Mouse (Mus musculus) intestine, embryonic 14.5 days (tissue): Measurements from ENCODE around the gene Prkar2b. TPM values are rescaled to one million over a fixed set of nuclear protein-coding genes. Genes with fewer than 3 reads are reported as not detected.
A peak's percentile ranks its signal among the peaks of the same experiment; 100 is the strongest.
"Not testable (repeated sequence)": the region's sequence is repeated elsewhere in the genome, so short reads cannot be mapped to it uniquely, and the experiment has no call there.

ENCODE experiments used
- ATAC-seq: fragments of 200-750 bp; cut with Nextera tagmentation; replicated peaks from 2 replicates; pipeline ENCODE4 v1.8.0; 2017; ENCODE audit warnings: low read depth, moderate number of reproducible peaks, moderate TSS enrichment, moderate library complexity; ENCODE audit not compliant: low FRiP score, low TSS enrichment
- DNase-seq: peaks from one replicate; pipeline ENCODE4 v3.0.0-alpha.2; 2018; ENCODE audit warnings: low spot score
- H3K27ac ChIP-seq: fragments of 300-500 bp; sonication (generic); 2 replicates; pipeline ENCODE4 v1.5.1; 2014; ENCODE audit warnings: low read depth, mild to moderate bottlenecking, control low read depth
- H3K27me3 ChIP-seq: fragments of 300-500 bp; sonication (generic); replicated peaks from 2 replicates; pipeline ENCODE4 v1.6.1; 2014; ENCODE audit warnings: low read length, control low read depth; ENCODE audit not compliant: control insufficient read depth, insufficient read depth
- H3K36me3 ChIP-seq: fragments of 300-500 bp; sonication (generic); 2 replicates; pipeline ENCODE4 v1.6.1; 2014; ENCODE audit warnings: low read length, control low read depth; ENCODE audit not compliant: control insufficient read depth, insufficient read depth
- H3K4me1 ChIP-seq: fragments of 300-500 bp; sonication (generic); replicated peaks from 2 replicates; pipeline ENCODE4 v1.6.1; 2014; ENCODE audit warnings: low read length, control low read depth, mixed read lengths; ENCODE audit not compliant: control insufficient read depth, insufficient read depth
- H3K4me2 ChIP-seq: fragments of 300-500 bp; sonication (generic); 2 replicates; pipeline ENCODE4 v1.6.1; 2014; ENCODE audit warnings: low read length
- H3K4me3 ChIP-seq: fragments of 300-500 bp; sonication (generic); 2 replicates; pipeline ENCODE4 v1.5.1; 2014; ENCODE audit warnings: low read depth, low read length, control low read depth, mixed read lengths
- H3K9ac ChIP-seq: fragments of 300-500 bp; sonication (generic); 2 replicates; pipeline ENCODE4 v1.6.1; 2014; ENCODE audit warnings: mild to moderate bottlenecking, low read length
- H3K9me3 ChIP-seq: fragments of 300-500 bp; sonication (generic); 2 replicates; pipeline ENCODE4 v1.6.1; 2016; ENCODE audit warnings: low read length, control low read depth; ENCODE audit not compliant: control insufficient read depth
- WGBS: fragments of 180-500 bp; shearing (Covaris S2); extraction: QIAGEN DNeasy Blood & Tissue Kit; methylation state at CpG from one replicate; pipeline ENCODE4 v1.1.7; 2014; 5-methylcytosine and 5-hydroxymethylcytosine counted together
- polyA plus RNA-seq: library from polyadenylated mRNA; unstranded; fragments of >200 nt; fragmentation: Nextera tagmentation; extraction: Ambion mirVana; gene quantifications from 2 replicates; pipeline ENCODE4 v1.2.1, GENCODE M21; 2014

Gene Prkar2b
- polyA plus RNA-seq, 1 experiment from 2014 or later: 23.8 TPM

DNA sequence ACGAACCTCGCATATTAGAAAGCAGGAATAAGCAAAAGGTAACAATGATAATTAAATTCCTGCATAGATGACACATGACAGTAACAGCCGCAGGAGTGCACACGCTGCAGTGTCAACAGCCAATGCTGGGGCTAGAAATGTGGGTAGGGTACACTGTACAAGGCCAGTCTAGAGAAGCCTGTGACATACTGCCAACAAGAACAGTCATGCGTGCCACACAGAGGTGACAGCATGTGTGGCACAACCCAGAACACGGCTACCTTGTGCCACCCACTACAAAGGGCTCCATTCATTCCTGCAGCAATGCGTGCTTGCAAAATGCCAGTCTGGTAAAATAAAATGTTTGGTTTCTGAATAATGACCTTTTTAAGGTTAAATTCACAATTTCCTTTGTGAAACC lies 28.2 kb downstream of the Prkar2b start:
- H3K9ac ChIP-seq: no peak overlapping the region
- no peak overlapping the region for H3K27ac ChIP-seq
- 95% methylated on average over 7 of the region's 7 CpGs for WGBS
- H3K27me3 ChIP-seq: no peaks in the 10 kb centered on the region
- H3K36me3 ChIP-seq: no peaks in the 10 kb centered on the region
- no peak overlapping the region for H3K4me2 ChIP-seq
- ATAC-seq (no peak), DNase-seq (peak; percentile 28)
- H3K4me3 ChIP-seq: no peak overlapping the region
- H3K9me3 ChIP-seq: no peaks in the 10 kb centered on the region
- no peaks in the 10 kb centered on the region for H3K4me1 ChIP-seq

DNA sequence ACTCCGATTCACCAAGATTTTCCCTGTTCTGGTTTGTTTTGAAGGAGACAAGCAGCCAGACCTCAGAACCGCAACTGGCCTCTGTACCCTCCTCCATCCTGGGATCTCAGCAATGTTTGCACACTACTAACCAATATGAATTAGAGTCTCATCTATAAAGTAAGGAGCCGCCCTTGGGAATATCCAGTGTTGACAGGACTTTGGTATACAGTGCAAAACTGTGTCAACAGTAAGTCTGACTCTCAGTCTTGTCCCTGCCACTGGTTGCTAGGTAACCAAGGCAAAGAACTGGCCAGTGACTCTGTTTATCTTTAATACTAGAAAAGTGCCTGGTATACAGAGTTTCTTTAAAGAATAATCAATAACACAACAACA lies 42.7 kb downstream of the Prkar2b start:
- ATAC-seq (peak; percentile 65), DNase-seq (no peak)
- Histone ChIP-seq H3K27ac (no peak overlapping the region), H3K4me2 (no peak overlapping the region), H3K9ac (no peak overlapping the region), H3K36me3 (no peaks in the 10 kb centered on the region), H3K27me3 (no peaks in the 10 kb centered on the region), H3K9me3 (no peaks in the 10 kb centered on the region), H3K4me3 (no peak overlapping the region), H3K4me1 (0 out of 2 replicates have a peak, but pooled peaks cover 18% of the 10 kb centered on the region)
- WGBS: 30% methylated on average over 3 of the region's 3 CpGs

DNA sequence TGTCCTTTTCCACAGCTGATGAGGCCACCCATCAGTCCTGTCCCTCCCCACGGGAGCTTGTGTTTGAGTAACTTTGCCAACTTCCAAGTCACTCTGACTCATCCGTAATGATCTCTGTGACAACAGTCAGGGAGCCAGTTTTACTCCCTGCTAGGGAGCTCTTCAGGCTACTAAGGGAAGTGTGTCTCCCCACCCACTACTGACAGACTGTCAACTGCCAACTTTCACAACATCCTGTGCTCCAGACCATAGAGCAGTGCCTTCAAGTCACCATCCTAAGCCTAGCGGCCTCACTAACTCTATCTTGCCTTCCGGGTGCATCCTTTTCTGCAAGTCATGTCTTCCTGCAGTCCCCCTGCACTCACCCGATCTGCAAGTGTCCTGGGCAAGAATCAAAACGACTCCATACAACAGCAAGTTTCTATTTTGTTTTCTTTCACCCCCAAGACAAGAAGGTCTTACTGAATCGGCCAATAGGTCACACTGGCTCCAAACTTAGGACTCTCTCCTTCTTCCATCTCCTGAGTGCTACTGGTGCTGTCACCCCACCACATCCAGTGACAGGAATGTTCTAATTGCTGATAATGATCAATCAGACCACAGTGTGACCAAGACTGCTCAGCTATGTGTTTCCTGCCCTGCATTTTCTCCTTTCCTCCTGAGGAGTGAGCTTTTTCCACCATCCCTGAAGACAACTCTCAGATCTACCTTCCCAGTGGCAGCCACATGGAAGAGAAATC lies 43.3 kb downstream of the Prkar2b start:
- 31% methylated on average over 7 of the region's 7 CpGs for WGBS
- Histone ChIP-seq H3K4me1 (0 out of 2 replicates have a peak, but pooled peaks cover 18% of the 10 kb centered on the region), H3K9ac (no peak overlapping the region), H3K36me3 (no peaks in the 10 kb centered on the region), H3K27me3 (no peaks in the 10 kb centered on the region), H3K9me3 (no peaks in the 10 kb centered on the region), H3K4me3 (no peak overlapping the region), H3K27ac (no peak overlapping the region), H3K4me2 (no peak overlapping the region)
- DNase-seq: no peak
- ATAC-seq: no peak

DNA sequence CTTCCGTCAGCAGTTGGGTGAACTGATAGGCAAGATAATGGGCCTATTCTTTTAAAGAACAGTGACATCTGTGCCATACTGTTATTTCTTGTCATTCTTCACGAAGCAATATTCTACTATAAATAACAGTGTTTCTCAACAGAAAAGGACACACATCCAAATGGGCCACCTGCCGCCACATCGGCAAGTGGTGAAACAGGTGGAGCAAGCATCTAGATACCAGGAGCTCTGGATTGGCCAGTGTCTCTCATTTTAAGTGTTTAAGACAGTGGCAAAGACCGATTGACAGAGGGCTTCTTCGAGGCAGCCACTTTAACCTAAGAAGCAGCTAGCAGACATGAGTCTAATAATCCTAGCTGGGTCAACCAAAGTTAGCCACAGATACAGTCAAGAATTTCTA lies 44.6 kb downstream of the Prkar2b start:
- Histone ChIP-seq H3K9me3 (no peaks in the 10 kb centered on the region), H3K27ac (no peak overlapping the region), H3K4me3 (no peak overlapping the region), H3K4me1 (0 out of 2 replicates have a peak, but pooled peaks cover 18% of the 10 kb centered on the region), H3K4me2 (no peak overlapping the region), H3K9ac (no peak overlapping the region), H3K27me3 (no peaks in the 10 kb centered on the region), H3K36me3 (no peaks in the 10 kb centered on the region)
- 74% methylated on average over 6 of the region's 6 CpGs for WGBS
- no peak for DNase-seq
- no peak for ATAC-seq

DNA sequence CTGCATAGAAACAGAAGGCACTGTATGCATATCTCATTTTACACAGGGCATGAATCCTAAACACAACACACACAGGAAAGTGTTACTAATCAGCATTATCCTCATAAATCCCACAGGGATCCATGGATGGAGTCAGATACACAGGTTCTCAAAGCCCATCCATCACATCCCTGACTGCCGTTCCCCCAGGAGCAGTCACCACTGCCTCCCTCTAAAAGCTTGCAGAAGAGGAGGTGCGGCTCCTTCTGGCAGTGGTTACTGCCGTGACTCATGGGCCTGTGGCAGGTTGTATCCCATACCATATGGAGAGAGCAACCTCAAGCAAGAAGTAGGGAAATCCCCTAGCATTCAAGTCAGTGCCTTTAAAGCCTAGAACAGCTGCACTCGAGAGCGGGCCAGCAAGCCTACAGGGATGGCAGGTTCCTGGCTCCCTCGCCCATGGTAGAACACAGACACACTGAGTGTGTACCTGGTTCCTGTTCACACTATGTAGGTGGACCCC lies 45.8 kb downstream of the Prkar2b start:
- no peak overlapping the region for H3K9ac ChIP-seq
- H3K4me2 ChIP-seq: no peak overlapping the region
- ATAC-seq (no peak), DNase-seq (no peak)
- 38% methylated on average over 6 of the region's 6 CpGs for WGBS
- H3K9me3 ChIP-seq: 0 out of 2 replicates have a peak, but pooled peaks cover 3% of the 10 kb centered on the region
- H3K36me3 ChIP-seq: no peaks in the 10 kb centered on the region
- 0 out of 2 replicates have a peak, but pooled peaks cover 18% of the 10 kb centered on the region for H3K4me1 ChIP-seq
- H3K27ac ChIP-seq: no peak overlapping the region
- no peaks in the 10 kb centered on the region for H3K27me3 ChIP-seq
- H3K4me3 ChIP-seq: no peak overlapping the region

DNA sequence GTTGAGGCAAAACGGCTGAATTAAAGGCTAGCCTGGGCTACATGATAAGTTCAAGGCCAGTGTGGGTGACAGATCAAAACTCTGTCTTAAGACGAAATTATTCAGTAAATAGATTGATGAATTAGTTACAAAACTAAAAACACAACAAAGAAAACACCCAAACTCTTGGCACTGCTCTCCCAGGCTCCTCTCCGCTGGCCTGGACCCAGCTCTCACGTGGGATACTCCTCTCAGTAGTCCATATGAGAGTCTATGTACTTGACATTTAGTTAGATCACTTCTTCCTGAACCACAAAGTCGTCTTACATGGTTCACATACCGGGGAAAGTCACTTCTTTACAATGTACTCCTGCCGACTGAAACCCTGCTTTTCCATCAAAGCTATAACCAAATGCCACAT lies 46.3 kb downstream of the Prkar2b start:
- DNase-seq (no peak), ATAC-seq (no peak)
- H3K36me3 ChIP-seq: no peaks in the 10 kb centered on the region
- H3K9ac ChIP-seq: no peak overlapping the region
- H3K27me3 ChIP-seq: no peaks in the 10 kb centered on the region
- H3K4me1 ChIP-seq: 0 out of 2 replicates have a peak, but pooled peaks cover 18% of the 10 kb centered on the region
- WGBS: 65% methylated on average over 7 of the region's 7 CpGs
- 0 out of 2 replicates have a peak, but pooled peaks cover 5% of the 10 kb centered on the region for H3K9me3 ChIP-seq
- no peak overlapping the region for H3K27ac ChIP-seq
- no peak overlapping the region for H3K4me3 ChIP-seq
- H3K4me2 ChIP-seq: no peak overlapping the region

DNA sequence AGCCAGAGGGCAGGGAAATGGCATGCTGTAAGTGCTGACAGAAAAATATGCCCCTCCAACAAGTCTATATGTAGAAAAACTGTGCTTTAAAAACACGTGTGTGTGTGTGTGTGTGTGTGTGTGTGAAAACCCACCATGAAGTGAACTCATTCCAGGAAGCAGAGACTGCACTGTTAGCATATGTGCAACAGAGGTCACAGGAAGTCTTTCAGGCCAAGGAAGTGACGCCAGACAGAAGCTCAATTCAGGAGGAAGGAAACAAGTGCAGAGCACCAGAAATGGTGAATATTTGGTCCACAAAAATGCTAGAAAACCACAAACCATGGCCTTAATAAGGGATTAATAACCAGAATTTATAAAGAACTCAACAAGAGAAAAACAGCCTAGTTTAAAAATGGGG lies 48.9 kb downstream of the Prkar2b start:
- DNase-seq (no peak), ATAC-seq (no peak)
- no peak overlapping the region for H3K9ac ChIP-seq
- H3K4me2 ChIP-seq: no peak overlapping the region
- WGBS: 64% methylated on average over 2 of the region's 2 CpGs
- H3K9me3 ChIP-seq: 0 out of 2 replicates have a peak, but pooled peaks cover 5% of the 10 kb centered on the region
- no peak overlapping the region for H3K4me3 ChIP-seq
- no peak overlapping the region for H3K27ac ChIP-seq
- 0 out of 2 replicates have a peak, but pooled peaks cover 6% of the 10 kb centered on the region for H3K4me1 ChIP-seq
- no peaks in the 10 kb centered on the region for H3K36me3 ChIP-seq
- no peaks in the 10 kb centered on the region for H3K27me3 ChIP-seq

DNA sequence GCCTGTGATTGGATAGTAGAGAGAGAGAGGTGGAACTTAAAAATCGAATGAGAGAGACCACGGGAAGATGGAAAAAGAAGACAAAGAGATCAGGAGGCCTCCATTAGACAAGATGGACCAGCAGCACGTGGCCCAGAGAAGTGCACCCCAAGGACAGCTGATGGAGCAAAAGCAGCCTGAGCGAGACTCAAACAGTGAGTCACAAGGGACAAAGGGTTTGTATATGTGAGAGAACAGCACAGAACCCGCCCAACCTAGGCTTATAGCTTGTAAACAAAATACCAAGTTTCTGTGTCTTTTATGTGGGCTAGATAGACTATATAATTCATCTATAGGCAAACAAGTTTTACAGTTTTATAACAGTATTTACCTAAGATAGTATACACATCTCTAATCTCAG lies 50.0 kb downstream of the Prkar2b start:
- DNase-seq (no peak), ATAC-seq (no peak)
- Histone ChIP-seq H3K27me3 (no peaks in the 10 kb centered on the region), H3K27ac (no peak overlapping the region), H3K4me2 (no peak overlapping the region), H3K4me1 (0 out of 2 replicates have a peak, but pooled peaks cover 4% of the 10 kb centered on the region), H3K4me3 (no peak overlapping the region), H3K36me3 (no peaks in the 10 kb centered on the region), H3K9ac (no peak overlapping the region), H3K9me3 (0 out of 2 replicates have a peak, but pooled peaks cover 5% of the 10 kb centered on the region)
- WGBS: 60% methylated on average over 5 of the region's 5 CpGs

DNA sequence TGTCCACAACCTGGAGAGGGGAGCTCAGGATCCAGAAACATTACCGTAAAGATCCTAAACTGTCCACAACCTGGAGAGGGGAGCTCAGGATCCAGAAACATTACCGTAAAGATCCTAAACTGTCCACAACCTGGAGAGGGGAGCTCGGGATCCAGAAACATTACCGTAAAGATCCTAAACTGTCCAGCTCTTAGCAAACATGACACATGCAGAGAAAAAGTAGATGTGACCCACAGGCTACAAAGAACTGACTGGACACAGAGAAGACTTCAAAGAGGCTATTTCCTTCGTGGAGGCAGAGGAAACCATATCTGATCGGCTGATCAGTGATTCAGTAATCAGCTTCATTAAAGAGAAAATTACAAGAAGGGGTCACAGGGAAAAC lies 51.1 kb downstream of the Prkar2b start:
- H3K9ac ChIP-seq, H3K27ac ChIP-seq, H3K4me2 ChIP-seq, H3K4me1 ChIP-seq, H3K4me3 ChIP-seq, H3K27me3 ChIP-seq, DNase-seq, H3K9me3 ChIP-seq, ATAC-seq, H3K36me3 ChIP-seq: not testable (repeated sequence)
- 47% methylated on average over 5 of the region's 6 CpGs for WGBS
